Mouse (Mus musculus) testis, adult 2 months (tissue): ENCODE measurements at regions not wholly inside any gene's neighbourhood (a gene's known extent, or its start where the extent isn't known, plus 50 kb on each side); places are given as distances from the start of the nearest gene placed in this dataset.

Source experiments
- H3K27ac ChIP-seq: fragments of 200-500 bp; 2 replicates; pipeline ENCODE4 v1.5.1; 2012; ENCODE audit warnings: low read depth, low read length; ENCODE audit not compliant: control insufficient read depth, insufficient read depth
- H3K27me3 ChIP-seq: fragments of 200-500 bp; 2 replicates; pipeline ENCODE4 v1.6.1; 2012; ENCODE audit warnings: mild to moderate bottlenecking, low read length, moderate library complexity; ENCODE audit not compliant: control insufficient read depth, insufficient read depth
- H3K36me3 ChIP-seq: fragments of 200-500 bp; 2 replicates; pipeline ENCODE4 v1.6.1; 2012; ENCODE audit warnings: mild to moderate bottlenecking, low read length; ENCODE audit not compliant: control insufficient read depth, insufficient read depth
- H3K4me1 ChIP-seq: fragments of 200-500 bp; 2 replicates; pipeline ENCODE4 v1.6.1; 2012; ENCODE audit warnings: low read length; ENCODE audit not compliant: control insufficient read depth, insufficient read depth
- H3K4me3 ChIP-seq: fragments of 200-500 bp; 2 replicates; pipeline ENCODE4 v1.5.1; 2012; ENCODE audit warnings: low read depth, mild to moderate bottlenecking, low read length, moderate library complexity, mixed read lengths; ENCODE audit not compliant: control insufficient read depth
- CTCF ChIP-seq: fragments of 200-500 bp; IDR thresholded peaks from 2 replicates; pipeline ENCODE4 v1.5.1; 2012; ENCODE audit warnings: low read depth, mild to moderate bottlenecking, inconsistent platforms, low read length, moderate library complexity; ENCODE audit not compliant: control insufficient read depth, insufficient read depth, insufficient replicate concordance
- POLR2A ChIP-seq: fragments of 200-500 bp; IDR thresholded peaks from 2 replicates; pipeline ENCODE4 v1.6.1; 2012; ENCODE audit warnings: low read depth, mild to moderate bottlenecking, inconsistent platforms, low read length, moderate library complexity; ENCODE audit not compliant: control insufficient read depth

DNA sequence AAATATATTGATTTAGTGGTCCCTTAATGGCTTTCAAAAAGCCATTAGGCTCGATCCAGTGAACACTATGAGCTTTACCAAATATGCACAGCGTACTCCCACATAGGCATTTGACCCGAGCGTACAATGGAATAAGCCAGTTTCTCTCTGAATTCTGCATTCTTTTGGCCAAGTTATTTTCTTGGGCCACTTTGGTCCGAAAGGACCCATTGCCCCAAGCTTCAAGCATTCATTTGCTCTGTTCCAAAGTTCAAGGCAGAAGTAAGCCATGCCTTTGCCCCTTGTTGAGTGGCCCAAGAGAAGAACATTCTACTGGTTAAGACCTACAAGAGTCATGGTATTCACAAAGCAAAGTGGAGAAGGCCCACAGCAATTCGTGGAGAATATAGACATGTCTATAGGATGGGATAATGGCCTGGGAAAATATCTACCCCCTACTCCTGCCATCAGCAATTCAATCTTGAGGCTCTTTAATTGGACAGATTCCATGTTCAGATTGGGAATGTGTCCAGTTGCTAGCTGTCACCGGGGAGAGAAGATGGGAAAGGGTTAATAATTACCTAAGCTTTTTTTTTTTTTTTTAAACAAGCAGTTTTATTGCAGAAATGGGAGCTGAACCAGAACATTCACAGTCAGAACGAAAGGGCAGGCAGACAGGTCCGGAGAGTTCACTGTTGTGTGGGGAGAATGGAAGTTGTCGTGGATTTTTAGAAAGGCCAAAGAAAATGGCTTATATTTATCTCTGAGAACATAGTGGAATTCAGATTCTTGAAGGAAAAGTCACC lies 175.5 kb upstream of the Nr2f2 start:
- no peak for TF ChIP-seq CTCF
- no peak for TF ChIP-seq POLR2A

DNA sequence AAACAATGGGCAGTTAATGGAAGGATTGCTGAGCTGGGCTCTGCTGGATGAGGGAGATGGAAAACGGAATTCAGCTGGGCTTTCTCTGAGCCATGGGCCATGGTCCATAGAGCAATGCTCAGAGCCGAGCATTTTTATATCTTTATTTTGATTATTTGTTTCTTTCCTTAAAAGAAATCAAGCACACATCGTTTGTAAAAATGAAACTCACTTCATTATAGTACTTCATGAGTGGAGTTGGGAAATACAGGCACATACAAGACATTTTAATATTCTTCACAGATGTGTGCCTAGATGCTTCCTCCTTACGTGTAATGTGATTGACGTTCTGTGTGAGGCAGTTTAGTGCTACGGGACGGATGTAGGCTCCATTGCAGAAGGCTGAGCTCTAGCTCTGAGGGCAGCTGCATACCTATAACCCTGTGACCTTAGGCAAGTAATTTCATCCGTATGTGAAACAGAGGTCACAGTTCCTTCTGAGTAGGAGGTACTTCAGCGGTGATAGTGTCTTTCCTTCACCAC lies 172.6 kb upstream of the Nr2f2 start:
- no peaks in the 10 kb centered on the region for H3K4me1 ChIP-seq
- no peak overlapping the region for H3K27ac ChIP-seq
- no peaks in the 10 kb centered on the region for H3K36me3 ChIP-seq
- H3K4me3 ChIP-seq = no peak overlapping the region
- no peaks in the 10 kb centered on the region for H3K27me3 ChIP-seq
- TF ChIP-seq POLR2A (no peak), CTCF (no peak)

More for the DNA sequence above, 175.5 kb upstream of the Nr2f2 start:
- Histone ChIP-seq H3K4me3 (no peak overlapping the region), H3K36me3 (no peaks in the 10 kb centered on the region), H3K27me3 (no peaks in the 10 kb centered on the region), H3K4me1 (no peaks in the 10 kb centered on the region), H3K27ac (no peak overlapping the region)

GRCm38 (mm10) chr7:70536046-70536445 lies 169.5 kb upstream of the Nr2f2 start:
- Histone ChIP-seq H3K4me1 (no peaks in the 10 kb centered on the region), H3K36me3 (no peaks in the 10 kb centered on the region), H3K27me3 (no peaks in the 10 kb centered on the region), H3K4me3 (no peak overlapping the region), H3K27ac (no peak overlapping the region)
- no peak for TF ChIP-seq POLR2A
- no peak for TF ChIP-seq CTCF

DNA sequence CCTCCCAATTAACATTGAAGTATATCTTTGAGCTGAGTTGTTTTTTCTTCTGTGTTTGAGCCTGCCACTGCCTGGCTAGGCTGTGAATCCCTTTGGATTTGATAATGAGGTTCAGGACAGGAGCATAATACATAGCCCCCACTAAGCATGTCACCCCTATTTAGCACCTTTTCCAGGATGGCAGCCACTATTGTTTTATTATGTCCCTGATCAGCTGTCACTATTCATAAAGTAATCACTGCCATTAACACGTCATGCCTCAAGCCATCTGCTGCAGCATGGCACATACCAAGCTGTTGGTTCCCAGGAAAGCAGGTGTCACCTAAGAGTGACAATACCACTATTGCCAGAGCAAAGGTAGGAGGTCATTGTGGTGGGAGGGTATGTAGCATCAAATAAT lies 167.0 kb upstream of the Nr2f2 start:
- Histone ChIP-seq H3K4me3 (no peak overlapping the region), H3K27ac (no peak overlapping the region), H3K36me3 (no peaks in the 10 kb centered on the region), H3K4me1 (no peaks in the 10 kb centered on the region), H3K27me3 (no peaks in the 10 kb centered on the region)
- TF ChIP-seq POLR2A (no peak), CTCF (no peak)

DNA sequence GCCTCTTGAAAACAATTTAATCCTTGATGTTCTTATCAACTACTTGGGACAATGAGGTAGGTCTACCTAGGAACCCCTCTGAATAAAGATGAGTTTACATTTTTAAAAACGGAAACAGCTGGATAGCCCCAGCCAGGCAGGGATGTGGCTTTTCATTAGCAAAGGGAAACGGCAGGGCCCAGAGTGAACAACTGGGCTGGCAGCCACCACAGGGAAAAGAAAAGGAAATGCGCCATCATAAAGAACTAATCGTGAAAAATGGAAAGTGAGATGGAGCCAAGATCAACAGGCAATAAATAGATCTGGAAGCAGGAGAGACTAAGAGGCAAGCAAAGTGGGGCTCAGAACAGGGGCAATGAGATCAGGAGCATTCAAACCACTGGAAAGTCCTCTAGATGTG lies 161.4 kb upstream of the Nr2f2 start:
- Histone ChIP-seq H3K36me3 (no peaks in the 10 kb centered on the region), H3K4me1 (no peaks in the 10 kb centered on the region), H3K4me3 (no peak overlapping the region), H3K27me3 (no peaks in the 10 kb centered on the region), H3K27ac (no peak overlapping the region)
- no peak for TF ChIP-seq POLR2A
- no peak for TF ChIP-seq CTCF

GRCm38 (mm10) chr7:70525372-70525771 lies 158.8 kb upstream of the Nr2f2 start:
- no peak for TF ChIP-seq POLR2A
- TF ChIP-seq CTCF = no peak
- H3K4me1 ChIP-seq = no peaks in the 10 kb centered on the region
- no peaks in the 10 kb centered on the region for H3K27me3 ChIP-seq
- H3K27ac ChIP-seq = no peak overlapping the region
- H3K36me3 ChIP-seq = no peaks in the 10 kb centered on the region
- H3K4me3 ChIP-seq = no peak overlapping the region

GRCm38 (mm10) chr7:70524744-70525143 lies 158.2 kb upstream of the Nr2f2 start:
- H3K27me3 ChIP-seq = no peaks in the 10 kb centered on the region

GRCm38 (mm10) chr7:70524251-70524650 lies 157.7 kb upstream of the Nr2f2 start:
- Histone ChIP-seq H3K4me1 (no peaks in the 10 kb centered on the region), H3K36me3 (no peaks in the 10 kb centered on the region), H3K4me3 (no peak overlapping the region), H3K27ac (no peak overlapping the region), H3K27me3 (no peaks in the 10 kb centered on the region)
- TF ChIP-seq POLR2A = no peak
- TF ChIP-seq CTCF = no peak

More at GRCm38 (mm10) chr7:70524744-70525143, 158.2 kb upstream of the Nr2f2 start:
- Histone ChIP-seq H3K27ac (no peak overlapping the region), H3K4me1 (no peaks in the 10 kb centered on the region), H3K4me3 (no peak overlapping the region), H3K36me3 (no peaks in the 10 kb centered on the region)
- no peak for TF ChIP-seq POLR2A
- TF ChIP-seq CTCF = no peak
